Mouse (Mus musculus) myocyte (in vitro differentiated cells): ENCODE results near the gene Cavin3. TPM values are rescaled to one million over a fixed set of nuclear protein-coding genes. Genes with fewer than 3 reads are reported as not detected.

ENCODE experiments used
- H3K27me3 ChIP-seq: one replicate; pipeline ENCODE4 v1.6.1; 2011; ENCODE audit not compliant: control insufficient read depth, insufficient read depth, insufficient read length
- H3K36me3 ChIP-seq: one replicate; pipeline ENCODE4 v1.6.1; 2011; ENCODE audit not compliant: control insufficient read depth, insufficient read depth
- H3K4me2 ChIP-seq: one replicate; pipeline ENCODE4 v1.6.1; 2011; ENCODE audit warnings: low read depth, control low read depth
- H3K4me3 ChIP-seq: one replicate; pipeline ENCODE4 v1.5.1; 2011; ENCODE audit warnings: mild to moderate bottlenecking, control low read depth, moderate library complexity
- H3K79me2 ChIP-seq: one replicate; pipeline ENCODE4 v1.6.1; 2011; ENCODE audit not compliant: control insufficient read depth, insufficient read depth
- H3ac ChIP-seq: one replicate; pipeline ENCODE4 v1.6.1; 2011; ENCODE audit not compliant: control insufficient read depth, insufficient read length
- CEBPB ChIP-seq: IDR thresholded peaks from 2 replicates; pipeline ENCODE4 v1.6.1; 2011; ENCODE audit warnings: mild to moderate bottlenecking, moderate library complexity; ENCODE audit not compliant: poor library complexity, insufficient read depth, severe bottlenecking
- E2F4 ChIP-seq: IDR thresholded peaks from one replicate; pipeline ENCODE4 v1.6.1; 2011; ENCODE audit warnings: mild to moderate bottlenecking, control low read depth, moderate library complexity; ENCODE audit not compliant: insufficient read depth
- MAX ChIP-seq: IDR thresholded peaks from one replicate; pipeline ENCODE4 v1.6.1; 2011; ENCODE audit warnings: low read depth, mild to moderate bottlenecking, control low read depth
- MYOD1 ChIP-seq, 3 experiments: IDR thresholded peaks; one replicate each; pipeline ENCODE4 v1.6.1; 2011; ENCODE audit warnings: control low read depth in 2 of 3, low read depth in 2 of 3, mild to moderate bottlenecking in 2 of 3, moderate library complexity in 1 of 3; ENCODE audit not compliant: insufficient read length in 2 of 3, control insufficient read depth in 1 of 3
- MYOG ChIP-seq, 3 experiments: IDR thresholded peaks; one replicate each; pipeline ENCODE4 v1.6.1; 2011; ENCODE audit warnings: control low read depth in 2 of 3, low read depth in 2 of 3, mild to moderate bottlenecking in 2 of 3; ENCODE audit not compliant: insufficient read length in 2 of 3, control insufficient read depth in 1 of 3, insufficient read depth in 1 of 3
- POLR2A ChIP-seq: IDR thresholded peaks from one replicate; pipeline ENCODE4 v1.6.1; 2011; ENCODE audit warnings: low read depth, mild to moderate bottlenecking, control low read depth, moderate library complexity; ENCODE audit not compliant: insufficient read length
- POLR2AphosphoS2 ChIP-seq: IDR thresholded peaks from one replicate; pipeline ENCODE4 v1.6.1; 2011; ENCODE audit warnings: low read depth, control low read depth; ENCODE audit not compliant: insufficient read length
- REST ChIP-seq: IDR thresholded peaks from one replicate; pipeline ENCODE4 v1.6.1; 2011; ENCODE audit warnings: mild to moderate bottlenecking, control low read depth, moderate library complexity; ENCODE audit not compliant: insufficient read depth, insufficient read length
- SRF ChIP-seq: IDR thresholded peaks from one replicate; pipeline ENCODE4 v1.6.1; 2011; ENCODE audit warnings: low read depth; ENCODE audit not compliant: control insufficient read depth, insufficient read length
- TCF12 ChIP-seq: IDR thresholded peaks from one replicate; pipeline ENCODE4 v1.6.1; 2011; ENCODE audit warnings: mild to moderate bottlenecking, control low read depth; ENCODE audit not compliant: poor library complexity, insufficient read depth, severe bottlenecking
- TCF3 ChIP-seq: IDR thresholded peaks from one replicate; pipeline ENCODE4 v1.6.1; 2011; ENCODE audit warnings: low read depth, control low read depth; ENCODE audit not compliant: insufficient read length
- USF1 ChIP-seq: IDR thresholded peaks from one replicate; pipeline ENCODE4 v1.6.1; 2011; ENCODE audit warnings: low read depth, mild to moderate bottlenecking, control low read depth, moderate library complexity
- polyA plus RNA-seq: library from polyadenylated mRNA; unstranded; fragments of >200 nt; fragmentation: generic; extraction: Trizol; gene quantifications from one replicate; pipeline ENCODE4 v1.2.1, GENCODE M21; 2012; ENCODE audit warnings: missing spikeins

The Cavin3 gene
- polyA plus RNA-seq, 1 experiment, result 88.4 TPM

GRCm38 (mm10) chr7:105514561-105514960, 32.5 kb upstream of the Cavin3 start:
- Histone ChIP-seq H3K4me2 (no peak overlapping the region), H3K79me2 (no peaks in the 10 kb centered on the region), H3ac (no peak overlapping the region), H3K4me3 (no peak overlapping the region), H3K36me3 (no peaks in the 10 kb centered on the region), H3K27me3 (peaks cover 4% of the 10 kb centered on the region)
- TF ChIP-seq POLR2AphosphoS2, result no peak
- no peak for TF ChIP-seq MAX

DNA sequence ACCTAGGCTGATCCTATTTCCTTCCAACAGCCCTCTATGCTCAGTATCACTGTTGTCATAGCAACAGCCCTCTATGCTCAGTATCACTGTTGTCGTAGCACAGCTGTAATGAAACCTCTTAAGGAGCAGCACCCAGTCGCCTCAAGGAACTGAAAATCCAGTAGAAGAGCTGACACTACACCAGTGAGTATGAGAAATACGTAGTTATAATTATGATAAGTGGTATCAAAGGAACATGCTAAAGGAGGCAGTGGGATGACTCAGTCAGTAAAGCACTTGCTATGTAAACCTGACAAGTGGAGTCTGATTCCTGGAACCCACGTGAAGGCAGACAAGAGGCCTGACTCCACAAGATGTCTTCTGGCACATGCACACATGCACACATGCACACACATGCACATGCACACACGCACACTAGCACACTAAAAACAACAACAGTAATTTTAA, 31.8 kb upstream of the Cavin3 start:
- Histone ChIP-seq H3K79me2 (no peaks in the 10 kb centered on the region), H3K4me3 (no peak overlapping the region), H3ac (no peak overlapping the region), H3K27me3 (peaks cover 4% of the 10 kb centered on the region), H3K4me2 (no peak overlapping the region), H3K36me3 (no peaks in the 10 kb centered on the region)
- TF ChIP-seq MYOD1 (IDR thresholded peaks at IDR 0.05; ENCODE audit: control insufficient read depth in 1 of 3, insufficient read length in 2 of 3, low read depth in 2 of 3) (no peak), MAX (no peak), POLR2AphosphoS2 (no peak), REST (no peak), TCF3 (no peak)

DNA sequence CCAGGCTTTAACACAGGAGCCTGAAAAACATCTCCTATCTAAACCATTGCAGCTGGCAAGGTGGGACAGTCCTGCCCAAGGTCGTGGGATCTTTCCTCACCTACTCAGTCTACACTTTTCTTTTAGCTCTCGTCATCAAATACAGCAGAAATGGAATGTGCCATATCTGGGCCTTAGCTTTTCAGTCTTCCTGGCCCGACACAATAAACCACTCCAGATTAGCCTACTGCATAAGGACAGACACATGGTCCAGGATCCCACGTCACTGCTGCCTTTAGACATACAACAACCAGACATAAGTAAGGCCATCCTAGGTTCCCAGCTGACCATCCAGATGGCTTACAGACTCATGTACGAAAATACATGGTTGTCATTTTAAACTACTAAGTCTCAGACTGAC, 28.0 kb upstream of the Cavin3 start:
- no peak overlapping the region for H3K4me3 ChIP-seq
- H3ac ChIP-seq, result no peak overlapping the region
- no peaks in the 10 kb centered on the region for H3K36me3 ChIP-seq
- H3K4me2 ChIP-seq, result no peak overlapping the region
- no peaks in the 10 kb centered on the region for H3K79me2 ChIP-seq
- H3K27me3 ChIP-seq, result no peaks in the 10 kb centered on the region
- TF ChIP-seq MAX (no peak), CEBPB (no peak), REST (no peak), POLR2A (no peak), TCF3 (no peak), POLR2AphosphoS2 (no peak), USF1 (no peak), TCF12 (no peak), SRF (no peak), E2F4 (no peak), MYOG (IDR thresholded peaks at IDR 0.05; ENCODE audit: control insufficient read depth in 1 of 3, insufficient read depth in 1 of 3, insufficient read length in 2 of 3, low read depth in 2 of 3) (no peak), MYOD1 (IDR thresholded peaks at IDR 0.05; ENCODE audit: control insufficient read depth in 1 of 3, insufficient read length in 2 of 3, low read depth in 2 of 3) (no peak)

GRCm38 (mm10) chr7:105507257-105507656, 25.2 kb upstream of the Cavin3 start:
- Histone ChIP-seq H3K36me3 (no peaks in the 10 kb centered on the region), H3K4me3 (no peak overlapping the region)

DNA sequence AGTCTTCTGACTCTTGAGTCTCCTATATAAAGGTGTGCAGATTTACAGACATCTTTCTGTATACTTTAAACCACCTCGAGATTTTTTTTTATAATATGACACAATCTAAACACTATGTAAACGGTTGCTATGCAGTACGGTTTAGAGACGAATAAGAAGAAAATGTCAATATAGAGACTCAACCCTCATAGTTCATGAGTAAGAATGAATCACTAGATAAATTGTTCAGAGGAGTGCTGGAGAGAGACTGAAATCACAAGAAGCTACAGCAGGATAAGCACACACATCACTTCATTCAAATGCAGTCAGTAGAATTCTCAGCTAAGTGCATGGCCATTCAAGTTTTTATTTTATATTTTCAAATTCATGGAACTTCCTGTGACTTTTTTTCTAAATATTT, 19.9 kb upstream of the Cavin3 start:
- Histone ChIP-seq H3K27me3 (no peaks in the 10 kb centered on the region), H3ac (no peak overlapping the region), H3K36me3 (no peaks in the 10 kb centered on the region), H3K4me3 (no peak overlapping the region), H3K79me2 (no peaks in the 10 kb centered on the region), H3K4me2 (peak overlapping the region; percentile 27)
- TF ChIP-seq MAX, result no peak
- no peak for TF ChIP-seq REST
- TF ChIP-seq POLR2A, result no peak
- no peak for TF ChIP-seq CEBPB
- TF ChIP-seq MYOD1 (IDR thresholded peaks at IDR 0.05; ENCODE audit: control insufficient read depth in 1 of 3, insufficient read length in 2 of 3, low read depth in 2 of 3), result no peak
- no peak for TF ChIP-seq E2F4
- no peak for TF ChIP-seq POLR2AphosphoS2
- TF ChIP-seq USF1, result no peak
- TF ChIP-seq TCF12, result no peak
- no peak for TF ChIP-seq MYOG (IDR thresholded peaks at IDR 0.05; ENCODE audit: control insufficient read depth in 1 of 3, insufficient read depth in 1 of 3, insufficient read length in 2 of 3, low read depth in 2 of 3)
- no peak for TF ChIP-seq SRF
- no peak for TF ChIP-seq TCF3

More at GRCm38 (mm10) chr7:105507257-105507656, 25.2 kb upstream of the Cavin3 start:
- no peak overlapping the region for H3ac ChIP-seq
- no peak overlapping the region for H3K4me2 ChIP-seq
- no peak for TF ChIP-seq POLR2AphosphoS2
- no peak for TF ChIP-seq MYOG (IDR thresholded peaks at IDR 0.05; ENCODE audit: control insufficient read depth in 1 of 3, insufficient read depth in 1 of 3, insufficient read length in 2 of 3, low read depth in 2 of 3)
- TF ChIP-seq USF1, result no peak
- TF ChIP-seq MAX, result no peak
- TF ChIP-seq REST, result no peak
- no peak for TF ChIP-seq MYOD1 (IDR thresholded peaks at IDR 0.05; ENCODE audit: control insufficient read depth in 1 of 3, insufficient read length in 2 of 3, low read depth in 2 of 3)
- TF ChIP-seq TCF12, result no peak
- H3K27me3 ChIP-seq, result no peaks in the 10 kb centered on the region
- no peaks in the 10 kb centered on the region for H3K79me2 ChIP-seq
